Mouse (Mus musculus) MEL (cell line): Measurements from ENCODE around the gene Foxp2.

Experiments used
- CHD1 ChIP-seq: IDR thresholded peaks from 2 replicates; pipeline ENCODE4 v1.6.1; 2012; ENCODE audit warnings: low read depth, mild to moderate bottlenecking, inconsistent platforms, low read length, improper control_type of control experiment
- CTCF ChIP-seq, 3 experiments: IDR thresholded peaks in 2 of 3; conservative IDR thresholded peaks in 1 of 3; 2 replicates each; pipeline ENCODE4 v1.5.1; 2011 to 2012; ENCODE audit warnings: low read length in 3 of 3, low read depth in 2 of 3, mild to moderate bottlenecking in 2 of 3, improper control_type of control experiment in 1 of 3, inconsistent platforms in 1 of 3, mixed read lengths in 1 of 3, moderate library complexity in 1 of 3; ENCODE audit not compliant: control insufficient read depth in 1 of 3, insufficient read depth in 1 of 3, poor library complexity in 1 of 3, severe bottlenecking in 1 of 3
- EP300 ChIP-seq, 2 experiments: IDR thresholded peaks; 2 replicates each; pipeline ENCODE4 v1.6.1; 2011; ENCODE audit warnings: improper control_type of control experiment in 2 of 2, low read length in 2 of 2, low read depth in 1 of 2, mild to moderate bottlenecking in 1 of 2
- MAFK ChIP-seq: IDR thresholded peaks from 2 replicates; pipeline ENCODE4 v1.6.1; 2011; ENCODE audit warnings: low read depth, mild to moderate bottlenecking, low read length, improper control_type of control experiment, borderline replicate concordance
- MAX ChIP-seq: IDR thresholded peaks from 2 replicates; pipeline ENCODE4 v1.6.1; 2011; ENCODE audit warnings: low read length, improper control_type of control experiment
- MEF2A ChIP-seq: IDR thresholded peaks from 2 replicates; pipeline ENCODE4 v1.6.1; 2014; ENCODE audit warnings: low read depth, mild to moderate bottlenecking, inconsistent platforms, low read length, improper control_type of control experiment; ENCODE audit not compliant: poor library complexity, insufficient replicate concordance, severe bottlenecking; ENCODE audit errors: extremely low read depth
- MYB ChIP-seq: IDR thresholded peaks from 2 replicates; pipeline ENCODE4 v1.6.1; 2011; ENCODE audit warnings: mild to moderate bottlenecking, low read depth, low read length, improper control_type of control experiment
- POLR2A ChIP-seq, 2 experiments: IDR thresholded peaks; 2 replicates each; pipeline ENCODE4 v1.6.1; 2011 to 2012; ENCODE audit warnings: low read length in 2 of 2, mild to moderate bottlenecking in 2 of 2, control low read depth in 1 of 2, improper control_type of control experiment in 1 of 2, low read depth in 1 of 2, moderate library complexity in 1 of 2; ENCODE audit not compliant: control insufficient read depth in 1 of 2, insufficient read depth in 1 of 2, poor library complexity in 1 of 2
- RAD21 ChIP-seq: IDR thresholded peaks from 2 replicates; pipeline ENCODE4 v1.6.1; 2011; ENCODE audit warnings: mild to moderate bottlenecking, low read depth, low read length, improper control_type of control experiment
- UBTF ChIP-seq: IDR thresholded peaks from 2 replicates; pipeline ENCODE4 v1.6.1; 2012; ENCODE audit warnings: low read depth, mild to moderate bottlenecking, inconsistent platforms, low read length, improper control_type of control experiment, moderate library complexity, borderline replicate concordance; ENCODE audit not compliant: insufficient read depth
- USF2 ChIP-seq, 2 experiments: IDR thresholded peaks; 2 replicates each; pipeline ENCODE4 v1.6.1; 2011 to 2012; ENCODE audit warnings: improper control_type of control experiment in 2 of 2, low read length in 2 of 2, borderline replicate concordance in 1 of 2, inconsistent platforms in 1 of 2, low read depth in 1 of 2, mild to moderate bottlenecking in 1 of 2; ENCODE audit not compliant: insufficient read depth in 1 of 2
- ZNF384 ChIP-seq: IDR thresholded peaks from 2 replicates; pipeline ENCODE4 v1.6.1; 2012; ENCODE audit warnings: low read depth, mild to moderate bottlenecking, inconsistent platforms, low read length, improper control_type of control experiment

- no peak for TF ChIP-seq EP300 (IDR thresholded peaks at IDR 0.05; ENCODE audit: low read depth in 1 of 2, low read length in 2 of 2)
- no peak for TF ChIP-seq ZNF384
- no peak for TF ChIP-seq CTCF (IDR thresholded peaks at IDR 0.05 in 2 of 3, conservative IDR thresholded peaks at IDR 0.05 in 1 of 3; ENCODE audit: control insufficient read depth in 1 of 3, insufficient read depth in 1 of 3, low read depth in 2 of 3, low read length in 3 of 3, poor library complexity in 1 of 3, severe bottlenecking in 1 of 3)
- no peak for TF ChIP-seq MAX
- no peak for TF ChIP-seq MAFK
- no peak for TF ChIP-seq CHD1
- TF ChIP-seq UBTF: no peak
- TF ChIP-seq POLR2A (IDR thresholded peaks at IDR 0.05; ENCODE audit: control insufficient read depth in 1 of 2, insufficient read depth in 1 of 2, low read depth in 1 of 2, low read length in 2 of 2, poor library complexity in 1 of 2): no peak
- no peak for TF ChIP-seq MEF2A
- TF ChIP-seq USF2 (IDR thresholded peaks at IDR 0.05; ENCODE audit: borderline replicate concordance in 1 of 2, insufficient read depth in 1 of 2, low read depth in 1 of 2, low read length in 2 of 2): no peak
- TF ChIP-seq MYB: no peak
- no peak for TF ChIP-seq RAD21
These were observed 446.6 kb downstream of the Foxp2 start for GRCm38 (mm10) chr6:15347705-15348104.
